Mouse (Mus musculus): ENCODE data around the gene Cdpf1. TPM values are rescaled to one million over a fixed set of nuclear protein-coding genes. Genes with fewer than 3 reads are reported as not detected.

Gene Cdpf1
- polyA plus RNA-seq, 3 experiments from 2014 or later: 39.1 to 46.6 (median 43.7) TPM

DNA sequence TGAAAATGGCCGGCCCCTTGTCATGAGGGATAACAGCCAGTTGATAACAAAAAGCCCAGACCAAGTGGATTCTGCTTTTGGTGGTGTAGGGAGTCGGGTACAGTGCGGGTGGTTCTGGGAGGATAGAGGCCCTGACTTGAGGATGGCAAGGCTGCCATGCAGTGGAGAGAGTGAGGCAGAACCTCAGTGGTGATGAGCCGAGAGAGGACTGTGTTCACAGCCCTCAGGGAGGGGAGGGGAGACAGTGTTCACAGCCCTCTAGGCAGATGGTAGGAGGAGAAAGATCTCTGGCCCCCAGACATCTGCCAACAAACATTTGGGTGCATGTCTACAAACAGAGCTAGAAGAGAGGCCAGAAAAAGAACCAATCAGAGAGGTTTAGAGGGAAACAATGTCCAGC is 48.7 kb downstream of the Cdpf1 start:
- ATAC-seq: no peak

DNA sequence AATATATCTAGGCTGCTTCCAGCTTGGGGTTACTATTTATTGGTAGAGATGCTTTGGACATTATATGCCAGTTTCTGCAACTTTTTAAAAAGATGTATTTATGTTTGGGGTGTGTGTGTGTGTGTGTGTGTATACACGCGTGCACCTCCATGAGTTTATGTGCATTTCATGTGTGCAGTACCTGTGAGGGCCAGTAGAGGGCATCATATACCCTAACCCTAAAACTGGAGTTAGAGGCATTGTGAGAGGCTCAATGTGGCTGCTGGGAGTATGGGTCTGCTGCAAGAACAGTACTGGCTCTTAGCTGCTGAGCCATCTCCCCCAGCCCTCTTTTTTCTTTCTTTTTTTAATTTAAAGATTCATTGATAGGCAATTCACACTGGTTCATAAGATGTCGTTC is 53.7 kb downstream of the Cdpf1 start:
- no peak for ATAC-seq

Other genes starting within 250 kb of the Cdpf1 start
- gene Wnt7b, start 229.2 kb downstream of the Cdpf1 start, polyA plus RNA-seq (2017; shearing (Covaris generic)): not detected
- not detected for gene Ppara, start 76.7 kb downstream of the Cdpf1 start, polyA plus RNA-seq (2017; shearing (Covaris generic))
- not detected for gene Pkdrej, start 10.0 kb upstream of the Cdpf1 start, polyA plus RNA-seq (2017; shearing (Covaris generic))
- 10 to 100 TPM; 10.6 to 13.3 (median 12.6) TPM for gene Ttc38, start 20.6 kb upstream of the Cdpf1 start, polyA plus RNA-seq (2017; shearing (Covaris generic))
- gene Gtse1, start 48.0 kb upstream of the Cdpf1 start, polyA plus RNA-seq (2017; shearing (Covaris generic)): 10 to 100 TPM in 1 of 3 experiments, 1 to 10 TPM in 2; 2.5 to 20.7 (median 2.9) TPM
- 10 to 100 TPM; 18.7 to 47.2 (median 39.6) TPM for gene Trmu, start 67.6 kb upstream of the Cdpf1 start, polyA plus RNA-seq (2017; shearing (Covaris generic))
- gene Celsr1, start 222.1 kb upstream of the Cdpf1 start, polyA plus RNA-seq (2017; shearing (Covaris generic)): 1 to 10 TPM; 4.4 to 5.0 (median 4.7) TPM
- 10 to 100 TPM; 13.4 to 26.0 (median 22.9) TPM for gene Gramd4, start 246.0 kb upstream of the Cdpf1 start, polyA plus RNA-seq (2017; shearing (Covaris generic))

All from inflammation-experienced regulatory T-cells, adult 6 months (primary cell).